Mouse (Mus musculus) cerebellum, postnatal 14 days (tissue): ENCODE measurements around the gene Apold1.

ENCODE experiments used
- DNase-seq, 2 experiments: peaks; one replicate each; pipeline ENCODE4 v3.0.0; 2021; ENCODE audit warnings: mixed read lengths in 2 of 2

Gene Apold1

GRCm38 (mm10) chr6:134976628-134977027, 4.9 kb upstream of the Apold1 start:
- no peak for DNase-seq

- peak; percentile 91 to 92 for DNase-seq
Measured at GRCm38 (mm10) chr6:134983529-134984370, 2.2 kb downstream of the Apold1 start.

GRCm38 (mm10) chr6:134984748-134985147, 3.2 kb downstream of the Apold1 start:
- peak; percentile 48 to 60 for DNase-seq

- no peak for DNase-seq
Measured at GRCm38 (mm10) chr6:134988377-134988776, 6.9 kb downstream of the Apold1 start.

GRCm38 (mm10) chr6:134990674-134991073, 9.2 kb downstream of the Apold1 start:
- no peak for DNase-seq

- DNase-seq, result no peak
Measured at GRCm38 (mm10) chr6:134994031-134994651, 12.6 kb downstream of the Apold1 start.

GRCm38 (mm10) chr6:134994985-134995384, 13.5 kb downstream of the Apold1 start:
- no peak for DNase-seq

- no peak for DNase-seq
Measured at GRCm38 (mm10) chr6:134996918-134997317, 15.4 kb downstream of the Apold1 start.

- DNase-seq, result no peak
Measured at GRCm38 (mm10) chr6:134998076-134998475, 16.6 kb downstream of the Apold1 start.

- DNase-seq, result no peak
Measured at GRCm38 (mm10) chr6:134998781-134999180, 17.3 kb downstream of the Apold1 start.

GRCm38 (mm10) chr6:135000272-135000671, 18.8 kb downstream of the Apold1 start:
- DNase-seq, result no peak

- no peak for DNase-seq
Measured at GRCm38 (mm10) chr6:135001991-135002390, 20.5 kb downstream of the Apold1 start.

- DNase-seq, result no peak
Measured at GRCm38 (mm10) chr6:135006372-135006771, 24.9 kb downstream of the Apold1 start.

- peak; percentile 97 for DNase-seq
Measured at GRCm38 (mm10) chr6:135011048-135011733, 29.7 kb downstream of the Apold1 start, which contains the start of gene Ddx47. TSS of gene Ddx47 (plus strand) at chr6:135011612.

- DNase-seq, result no peak
Measured at GRCm38 (mm10) chr6:135011734-135012116, 30.2 kb downstream of the Apold1 start.

GRCm38 (mm10) chr6:135017211-135017610, 35.7 kb downstream of the Apold1 start:
- no peak for DNase-seq

GRCm38 (mm10) chr6:135019564-135019963, 38.0 kb downstream of the Apold1 start:
- no peak for DNase-seq

GRCm38 (mm10) chr6:135021633-135022032, 40.1 kb downstream of the Apold1 start:
- DNase-seq, result no peak

GRCm38 (mm10) chr6:135023379-135023778, 41.9 kb downstream of the Apold1 start:
- no peak for DNase-seq

- DNase-seq, result no peak
Measured at GRCm38 (mm10) chr6:135024781-135025420, 43.4 kb downstream of the Apold1 start.

- DNase-seq, result peak; percentile 24 to 27
Measured at GRCm38 (mm10) chr6:135026232-135026631, 44.7 kb downstream of the Apold1 start.

GRCm38 (mm10) chr6:135026755-135027154, 45.2 kb downstream of the Apold1 start:
- DNase-seq, result no peak

GRCm38 (mm10) chr6:135029246-135029645, 47.7 kb downstream of the Apold1 start:
- DNase-seq, result no peak
